Mouse (Mus musculus) testis, adult 2 months (tissue): ENCODE data around the gene Obscn.

Experiments
- CTCF ChIP-seq: fragments of 200-500 bp; IDR thresholded peaks from 2 replicates; pipeline ENCODE4 v1.5.1; 2012; ENCODE audit warnings: low read depth, mild to moderate bottlenecking, inconsistent platforms, low read length, moderate library complexity; ENCODE audit not compliant: control insufficient read depth, insufficient read depth, insufficient replicate concordance
- POLR2A ChIP-seq: fragments of 200-500 bp; IDR thresholded peaks from 2 replicates; pipeline ENCODE4 v1.6.1; 2012; ENCODE audit warnings: low read depth, mild to moderate bottlenecking, inconsistent platforms, low read length, moderate library complexity; ENCODE audit not compliant: control insufficient read depth

DNA sequence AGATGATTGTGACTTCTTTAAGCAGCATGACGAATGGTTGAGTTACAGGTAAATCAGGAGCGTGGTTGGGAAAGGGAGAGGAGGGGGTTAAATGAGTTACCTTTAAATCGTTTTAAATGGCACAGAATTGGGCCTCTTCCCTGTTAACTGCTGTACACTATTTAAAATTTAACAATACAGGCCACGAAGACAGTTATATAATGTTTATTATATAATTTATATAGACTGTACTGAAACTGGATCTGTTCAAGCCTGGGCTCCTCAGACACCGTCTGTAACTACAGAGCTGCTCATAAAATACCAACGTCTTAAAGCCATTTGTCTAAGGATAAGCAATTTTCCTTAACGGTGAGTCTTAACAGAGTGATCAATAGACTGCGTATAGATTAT, 180.3 kb downstream of the Obscn start:
- TF ChIP-seq POLR2A = no peak
- TF ChIP-seq CTCF = no peak
